Mouse (Mus musculus): ENCODE measurements at regions not wholly inside any gene's neighbourhood (a gene's known extent, or its start where the extent isn't known, plus 50 kb on each side); places are given as distances from the start of the nearest gene placed in this dataset.
A peak's percentile ranks its signal among the peaks of the same experiment; 100 is the strongest.
"Not testable (repeated sequence)": the region's sequence is repeated elsewhere in the genome, so short reads cannot be mapped to it uniquely, and the experiment has no call there.

- 48% methylated on average over 3 of the region's 3 CpGs for WGBS
- peak; percentile 3 for DNase-seq (ENCODE audit: extremely low read depth, low read depth, low spot score)
Observed at GRCm38 (mm10) chr14:44926368-44927203, 61.4 kb upstream of the Ptger2 start.

DNA sequence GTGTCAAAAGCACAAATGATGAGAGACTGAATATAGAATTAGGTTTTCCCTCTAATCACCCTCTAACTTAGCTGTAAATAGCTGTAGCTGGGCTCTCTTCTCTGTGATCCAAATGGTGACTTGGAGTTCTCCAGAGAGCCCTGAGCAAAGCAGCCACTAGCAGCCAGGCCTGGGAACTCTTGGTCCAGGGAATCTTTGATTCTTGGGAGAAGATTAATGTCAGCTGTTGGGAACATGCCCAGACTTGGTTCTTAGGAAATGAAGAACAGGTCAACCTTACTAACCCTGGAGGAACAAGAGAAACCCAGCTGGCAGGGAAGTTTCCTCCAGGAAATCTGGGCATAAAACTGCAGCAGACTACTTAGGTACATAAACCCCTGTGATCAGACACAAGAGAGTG lies 62.6 kb upstream of the Ptgdr start:
- not testable (repeated sequence) for H3K27ac ChIP-seq (replicated peaks; ENCODE audit: insufficient read depth, low read depth, low read length); H3K36me3 ChIP-seq (ENCODE audit: control insufficient read depth, insufficient read depth, low read length); H3K9ac ChIP-seq (ENCODE audit: low read depth, low read length); DNase-seq (ENCODE audit: extremely low read depth, low read depth, low spot score); H3K79me2 ChIP-seq (ENCODE audit: control insufficient read depth, insufficient read depth, low read length); H3K4me1 ChIP-seq (ENCODE audit: control insufficient read depth, insufficient read depth, low read length); H3K4me3 ChIP-seq (ENCODE audit: insufficient read depth, low read depth, low read length); H3K27me3 ChIP-seq (ENCODE audit: control insufficient read depth, insufficient read depth, low read length)

More at GRCm38 (mm10) chr14:44926368-44927203, 61.4 kb upstream of the Ptger2 start:
- H3K79me2 ChIP-seq (ENCODE audit: control insufficient read depth, insufficient read depth, low read length); H3K27ac ChIP-seq (replicated peaks; ENCODE audit: insufficient read depth, low read depth, low read length); H3K4me1 ChIP-seq (ENCODE audit: control insufficient read depth, insufficient read depth, low read length); H3K9ac ChIP-seq (ENCODE audit: low read depth, low read length); H3K36me3 ChIP-seq (ENCODE audit: control insufficient read depth, insufficient read depth, low read length); H3K4me3 ChIP-seq (ENCODE audit: insufficient read depth, low read depth, low read length); H3K27me3 ChIP-seq (ENCODE audit: control insufficient read depth, insufficient read depth, low read length): not testable (repeated sequence)

GRCm38 (mm10) chr14:44919389-44919788 lies 60.2 kb upstream of the Ptgdr start:
- Histone ChIP-seq H3K4me1 (ENCODE audit: control insufficient read depth, insufficient read depth, low read length) (no peaks in the 10 kb centered on the region), H3K36me3 (ENCODE audit: control insufficient read depth, insufficient read depth, low read length) (no peaks in the 10 kb centered on the region), H3K27me3 (ENCODE audit: control insufficient read depth, insufficient read depth, low read length) (no peaks in the 10 kb centered on the region), H3K4me3 (ENCODE audit: insufficient read depth, low read depth, low read length) (no peak overlapping the region), H3K79me2 (ENCODE audit: control insufficient read depth, insufficient read depth, low read length) (no peaks in the 10 kb centered on the region), H3K27ac (replicated peaks; ENCODE audit: insufficient read depth, low read depth, low read length) (no peak overlapping the region), H3K9ac (ENCODE audit: low read depth, low read length) (no peak overlapping the region)
- no peak for DNase-seq (ENCODE audit: extremely low read depth, low read depth, low spot score)
- no peak for TF ChIP-seq CTCF (IDR thresholded peaks at IDR 0.05; ENCODE audit: low read depth, low read length)
- no peak for TF ChIP-seq POLR2A (IDR thresholded peaks at IDR 0.05; ENCODE audit: extremely low read depth, insufficient read depth, low read length)
- WGBS = 72% methylated on average over 3 of the region's 3 CpGs

- H3K4me1 ChIP-seq (ENCODE audit: control insufficient read depth, insufficient read depth, low read length) = no peaks in the 10 kb centered on the region
- H3K27me3 ChIP-seq (ENCODE audit: control insufficient read depth, insufficient read depth, low read length) = no peaks in the 10 kb centered on the region
- no peaks in the 10 kb centered on the region for H3K79me2 ChIP-seq (ENCODE audit: control insufficient read depth, insufficient read depth, low read length)
- H3K9ac ChIP-seq (ENCODE audit: low read depth, low read length) = no peak overlapping the region
- no peak overlapping the region for H3K27ac ChIP-seq (replicated peaks; ENCODE audit: insufficient read depth, low read depth, low read length)
- no peaks in the 10 kb centered on the region for H3K36me3 ChIP-seq (ENCODE audit: control insufficient read depth, insufficient read depth, low read length)
- no peak overlapping the region for H3K4me3 ChIP-seq (ENCODE audit: insufficient read depth, low read depth, low read length)
- TF ChIP-seq POLR2A (IDR thresholded peaks at IDR 0.05; ENCODE audit: extremely low read depth, insufficient read depth, low read length) = no peak
- no peak for TF ChIP-seq CTCF (IDR thresholded peaks at IDR 0.05; ENCODE audit: low read depth, low read length)
- DNase-seq (ENCODE audit: extremely low read depth, low read depth, low spot score) = no peak
- WGBS = 71% methylated on average over 2 of the region's 2 CpGs
Observed at GRCm38 (mm10) chr14:44915627-44916026, 56.5 kb upstream of the Ptgdr start.

- H3K4me1 ChIP-seq (ENCODE audit: control insufficient read depth, insufficient read depth, low read length) = no peaks in the 10 kb centered on the region
- no peaks in the 10 kb centered on the region for H3K36me3 ChIP-seq (ENCODE audit: control insufficient read depth, insufficient read depth, low read length)
- no peak overlapping the region for H3K4me3 ChIP-seq (ENCODE audit: insufficient read depth, low read depth, low read length)
- H3K27me3 ChIP-seq (ENCODE audit: control insufficient read depth, insufficient read depth, low read length) = no peaks in the 10 kb centered on the region
- no peak overlapping the region for H3K9ac ChIP-seq (ENCODE audit: low read depth, low read length)
- H3K79me2 ChIP-seq (ENCODE audit: control insufficient read depth, insufficient read depth, low read length) = no peaks in the 10 kb centered on the region
- H3K27ac ChIP-seq (replicated peaks; ENCODE audit: insufficient read depth, low read depth, low read length) = no peak overlapping the region
- no peak for DNase-seq (ENCODE audit: extremely low read depth, low read depth, low spot score)
- TF ChIP-seq CTCF (IDR thresholded peaks at IDR 0.05; ENCODE audit: low read depth, low read length) (no peak), POLR2A (IDR thresholded peaks at IDR 0.05; ENCODE audit: extremely low read depth, insufficient read depth, low read length) (no peak)
Observed at GRCm38 (mm10) chr14:44912740-44913139, 53.6 kb upstream of the Ptgdr start.
